Mouse (Mus musculus) mouse trophoblast stem cell (cell line): ENCODE measurements around the gene Gm3448.
"Not testable (repeated sequence)": the region's sequence is repeated elsewhere in the genome, so short reads cannot be mapped to it uniquely, and the experiment has no call there.

Experiments used
- in situ Hi-C, 2 experiments: fragments of 300-500 bp; cut with MseI, MboI; formaldehyde crosslinking; loops; 2 replicates in 1 of 2; 3 replicates in 1 of 2; pipeline ENCODE4 v1.15.1; 2025

Gm3448 gene

DNA sequence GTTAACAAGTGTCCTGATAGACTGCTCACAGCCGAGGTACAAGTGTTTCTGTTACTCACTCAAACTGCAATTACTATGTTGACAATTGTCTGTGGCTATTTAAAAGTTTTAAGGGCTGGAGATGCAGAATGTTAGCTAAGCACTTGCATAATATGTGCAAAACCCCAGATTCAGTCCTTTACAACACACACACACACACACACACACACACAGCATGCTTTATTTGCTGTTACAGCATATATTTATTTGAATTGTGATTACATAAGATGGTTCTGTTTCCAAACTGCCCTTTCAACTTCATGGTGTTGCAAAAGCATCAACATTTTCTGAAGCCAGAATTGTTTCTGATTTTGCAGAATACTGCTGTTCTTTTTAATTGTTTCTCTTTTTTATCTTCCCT is 9.0 kb upstream of the Gm3448 start:
- in situ Hi-C loops = loop anchor here (25.0 kb wide), 2 partner anchors 337 to 412 kb away; partner anchors contain the start of genes Dll1 (in 2 of the 2) and Fam120b (in 2 of the 2)

DNA sequence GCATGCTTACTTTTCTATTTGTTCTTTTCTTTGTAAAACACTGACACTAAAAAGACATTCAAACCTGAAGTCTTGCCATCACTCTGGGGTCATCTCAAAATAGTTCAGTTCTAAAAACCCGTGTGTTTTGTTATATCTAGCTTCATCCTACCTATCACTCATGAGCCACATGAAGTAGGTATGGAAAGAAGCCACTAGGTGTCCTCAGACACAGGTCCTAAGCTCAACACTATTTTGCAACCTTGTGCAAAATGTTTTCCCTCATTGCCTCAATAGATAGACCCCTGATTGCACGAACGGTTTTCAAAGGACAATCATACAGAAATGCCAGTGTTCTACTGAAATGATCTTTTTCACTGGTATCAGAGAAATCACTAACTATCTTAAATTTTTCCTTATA is 882 bp downstream of the Gm3448 start:
- in situ Hi-C loops = not testable (repeated sequence)

DNA sequence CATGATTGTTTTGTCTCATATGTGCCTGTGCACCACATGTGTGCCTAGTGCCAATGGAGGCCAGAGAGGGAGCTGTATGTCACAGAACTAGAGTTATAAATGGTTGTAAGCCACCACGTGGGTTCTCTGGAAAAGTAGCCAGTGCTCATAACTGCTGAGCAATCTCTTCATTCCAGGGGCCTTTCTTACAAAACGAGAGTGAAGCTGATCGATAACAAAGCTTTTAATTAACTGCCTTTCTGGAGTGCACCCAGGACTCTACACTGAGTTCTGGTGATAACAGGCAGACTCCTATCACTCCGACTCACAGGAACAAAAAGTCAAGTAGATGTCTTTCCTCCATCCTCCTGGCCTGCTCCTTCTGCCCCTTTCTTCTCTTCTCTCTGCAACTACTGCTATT is 9.9 kb downstream of the Gm3448 start:
- in situ Hi-C loops = not testable (repeated sequence)

DNA sequence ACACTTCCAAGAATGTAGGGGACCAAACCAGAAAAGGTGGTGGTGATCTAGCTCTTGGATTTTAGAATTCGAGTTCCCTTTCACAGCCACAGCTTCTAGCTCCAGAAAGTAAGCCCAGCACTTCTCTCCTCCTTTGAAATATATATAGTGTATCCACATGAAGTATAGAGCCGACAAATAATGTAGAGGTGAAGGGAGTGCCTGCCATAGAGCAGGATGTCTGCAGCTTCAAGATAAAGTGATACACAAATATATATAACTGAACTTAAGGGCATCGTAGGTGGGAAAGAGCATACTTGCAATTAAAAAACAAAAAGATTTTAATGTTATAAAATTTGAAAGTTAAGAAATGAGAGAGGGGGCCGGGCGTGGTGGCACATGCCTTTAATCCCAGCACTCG is 15.8 kb downstream of the Gm3448 start:
- in situ Hi-C loops = not testable (repeated sequence)

DNA sequence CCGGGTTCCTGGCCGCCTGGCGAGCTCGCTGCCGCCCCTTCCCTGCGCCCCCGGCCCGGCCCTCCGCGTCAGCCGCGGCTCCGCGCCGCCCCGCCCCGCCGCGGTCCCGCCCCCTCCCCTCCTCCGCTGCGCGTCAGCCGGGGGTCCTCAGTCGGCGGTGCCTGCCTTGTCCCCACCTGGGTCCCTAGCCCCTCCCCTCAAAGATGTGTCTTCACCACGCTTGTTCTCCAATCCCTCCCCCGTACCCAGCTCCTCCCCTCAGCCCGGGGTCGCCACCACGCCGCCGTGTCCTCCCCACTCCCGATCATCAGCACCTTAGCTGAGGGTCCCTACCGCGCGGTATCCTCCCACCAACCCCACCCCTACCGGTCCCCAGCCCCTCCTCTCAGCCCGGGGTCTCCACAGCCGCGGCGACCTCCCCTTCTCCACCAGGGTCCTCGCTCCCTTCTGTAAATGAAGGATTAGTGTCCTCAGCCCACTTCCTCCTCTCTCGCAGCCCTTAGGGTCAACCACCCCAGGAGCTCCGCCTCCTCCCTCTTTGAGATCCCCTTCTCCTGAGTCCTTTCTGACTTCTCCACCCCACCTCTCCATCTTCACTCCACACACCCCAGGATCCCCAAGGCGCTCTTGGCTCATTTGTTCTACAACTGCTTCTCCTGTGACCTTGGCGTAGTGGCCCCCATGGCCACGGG is 16.7 kb downstream of the Gm3448 start:
- in situ Hi-C loops = not testable (repeated sequence)

DNA sequence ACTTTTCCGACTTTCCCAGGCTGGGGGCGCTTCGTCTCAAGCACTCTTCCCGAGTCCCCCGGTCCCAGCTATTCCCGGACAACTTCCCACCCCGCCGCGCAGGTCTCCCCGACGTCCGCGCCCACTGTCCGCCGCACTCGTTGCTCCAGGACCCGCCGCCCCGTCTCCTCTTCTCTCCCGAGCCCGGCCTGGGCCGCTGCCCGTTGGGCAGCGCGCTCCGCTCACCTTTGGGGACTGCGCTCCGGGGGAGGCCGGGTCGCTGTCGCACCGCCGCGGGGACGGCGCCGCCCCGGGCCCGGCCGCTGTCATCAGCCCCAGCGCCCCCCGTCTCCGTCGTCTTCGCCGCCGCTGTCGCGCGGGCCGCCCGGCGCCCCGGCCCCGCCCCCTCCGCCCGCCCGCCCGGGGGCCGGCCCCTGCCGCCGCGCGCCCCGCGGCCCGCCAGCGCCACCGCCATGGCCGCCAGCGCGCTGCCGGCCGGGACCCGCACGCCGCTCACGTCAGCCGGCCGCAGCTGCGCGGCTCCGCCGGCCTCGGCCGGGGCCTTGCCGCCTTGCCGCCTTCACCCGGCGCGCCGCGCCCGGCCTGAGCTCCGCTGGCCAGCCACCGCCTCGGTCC is 17.4 kb downstream of the Gm3448 start:
- in situ Hi-C loops = not testable (repeated sequence)

DNA sequence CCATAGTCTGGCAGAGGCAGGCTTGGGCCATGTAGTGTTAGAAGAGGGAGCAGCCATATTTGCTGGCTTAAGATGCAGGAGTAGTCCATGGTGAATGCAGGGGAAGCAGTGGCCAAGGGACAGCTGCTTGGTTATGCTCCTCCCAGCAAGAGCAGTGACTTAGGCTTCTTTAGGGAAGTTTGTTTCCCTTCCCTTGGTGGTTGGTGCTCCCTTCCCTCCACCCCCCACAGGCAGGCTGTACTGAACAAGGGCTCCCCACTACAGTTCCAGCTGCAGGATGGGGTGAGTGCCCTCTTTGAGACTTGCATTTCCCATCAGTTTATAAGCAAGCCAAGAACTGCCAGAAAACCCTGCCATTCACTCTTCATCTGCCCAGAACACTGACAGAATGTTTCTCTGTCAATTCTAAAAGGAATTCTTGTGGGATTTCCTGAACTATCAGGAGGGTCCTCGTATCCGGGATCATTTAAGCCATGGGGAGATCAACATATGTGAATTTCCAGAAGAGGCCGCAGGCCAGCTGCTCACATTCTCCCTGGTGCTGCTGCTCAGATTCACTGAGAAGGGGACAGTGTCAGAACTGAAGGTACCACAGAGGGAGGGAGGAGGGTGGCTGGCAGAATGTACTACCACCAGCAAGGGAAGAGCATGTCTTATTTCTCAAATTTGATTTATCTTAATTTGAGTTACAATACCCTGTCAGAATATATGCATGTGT is 19.7 kb downstream of the Gm3448 start:
- in situ Hi-C loops = not testable (repeated sequence)

DNA sequence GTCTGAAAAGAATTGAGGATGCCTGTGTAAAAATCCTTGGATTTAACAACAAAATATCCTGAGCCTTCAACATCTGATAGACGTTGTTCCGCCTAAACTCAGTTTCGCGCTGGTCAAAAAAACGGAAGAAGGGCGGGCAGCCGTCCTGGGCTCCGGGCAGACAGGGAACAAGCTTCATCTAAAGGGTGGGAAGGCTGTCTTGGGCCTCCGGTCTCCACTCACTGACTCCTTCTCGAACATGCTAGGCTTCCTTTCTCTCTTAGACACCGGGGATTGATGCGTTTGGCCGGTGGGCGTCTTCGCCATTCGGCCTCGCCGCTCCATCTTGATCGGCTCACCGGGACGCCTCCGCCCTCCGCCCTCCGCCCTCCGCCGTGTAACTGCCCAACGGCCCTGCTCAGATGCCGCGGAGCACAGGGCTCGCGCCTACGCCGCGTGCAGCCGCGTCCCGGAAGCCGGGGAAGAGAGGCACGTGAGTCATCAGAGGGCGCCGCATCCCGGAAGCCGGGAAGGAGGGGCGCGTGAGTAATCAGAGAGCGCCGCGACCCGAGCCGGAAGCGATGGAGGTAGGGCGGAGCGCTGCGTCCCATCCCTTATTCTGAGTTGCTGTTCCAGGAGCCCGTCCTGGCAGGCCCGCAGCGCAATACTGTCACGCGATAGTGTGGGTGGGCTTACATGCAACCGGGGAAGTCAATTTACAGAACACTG is 31.5 kb downstream of the Gm3448 start, which contains the start of gene Gm3435:
Gm3435 (plus strand) TSS at position 471 of the 708 bp plus-strand sequence.
- in situ Hi-C loops = not testable (repeated sequence)

DNA sequence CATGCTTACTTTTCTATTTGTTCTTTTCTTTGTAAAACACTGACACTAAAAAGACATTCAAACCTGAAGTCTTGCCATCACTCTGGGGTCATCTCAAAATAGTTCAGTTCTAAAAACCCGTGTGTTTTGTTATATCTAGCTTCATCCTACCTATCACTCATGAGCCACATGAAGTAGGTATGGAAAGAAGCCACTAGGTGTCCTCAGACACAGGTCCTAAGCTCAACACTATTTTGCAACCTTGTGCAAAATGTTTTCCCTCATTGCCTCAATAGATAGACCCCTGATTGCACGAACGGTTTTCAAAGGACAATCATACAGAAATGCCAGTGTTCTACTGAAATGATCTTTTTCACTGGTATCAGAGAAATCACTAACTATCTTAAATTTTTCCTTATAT is 32.2 kb downstream of the Gm3448 start:
- in situ Hi-C loops = not testable (repeated sequence)

DNA sequence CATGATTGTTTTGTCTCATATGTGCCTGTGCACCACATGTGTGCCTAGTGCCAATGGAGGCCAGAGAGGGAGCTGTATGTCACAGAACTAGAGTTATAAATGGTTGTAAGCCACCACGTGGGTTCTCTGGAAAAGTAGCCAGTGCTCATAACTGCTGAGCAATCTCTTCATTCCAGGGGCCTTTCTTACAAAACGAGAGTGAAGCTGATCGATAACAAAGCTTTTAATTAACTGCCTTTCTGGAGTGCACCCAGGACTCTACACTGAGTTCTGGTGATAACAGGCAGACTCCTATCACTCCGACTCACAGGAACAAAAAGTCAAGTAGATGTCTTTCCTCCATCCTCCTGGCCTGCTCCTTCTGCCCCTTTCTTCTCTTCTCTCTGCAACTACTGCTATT is 41.3 kb downstream of the Gm3448 start:
- in situ Hi-C loops = not testable (repeated sequence)

DNA sequence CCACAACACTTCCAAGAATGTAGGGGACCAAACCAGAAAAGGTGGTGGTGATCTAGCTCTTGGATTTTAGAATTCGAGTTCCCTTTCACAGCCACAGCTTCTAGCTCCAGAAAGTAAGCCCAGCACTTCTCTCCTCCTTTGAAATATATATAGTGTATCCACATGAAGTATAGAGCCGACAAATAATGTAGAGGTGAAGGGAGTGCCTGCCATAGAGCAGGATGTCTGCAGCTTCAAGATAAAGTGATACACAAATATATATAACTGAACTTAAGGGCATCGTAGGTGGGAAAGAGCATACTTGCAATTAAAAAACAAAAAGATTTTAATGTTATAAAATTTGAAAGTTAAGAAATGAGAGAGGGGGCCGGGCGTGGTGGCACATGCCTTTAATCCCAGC is 47.2 kb downstream of the Gm3448 start:
- in situ Hi-C loops = not testable (repeated sequence)

DNA sequence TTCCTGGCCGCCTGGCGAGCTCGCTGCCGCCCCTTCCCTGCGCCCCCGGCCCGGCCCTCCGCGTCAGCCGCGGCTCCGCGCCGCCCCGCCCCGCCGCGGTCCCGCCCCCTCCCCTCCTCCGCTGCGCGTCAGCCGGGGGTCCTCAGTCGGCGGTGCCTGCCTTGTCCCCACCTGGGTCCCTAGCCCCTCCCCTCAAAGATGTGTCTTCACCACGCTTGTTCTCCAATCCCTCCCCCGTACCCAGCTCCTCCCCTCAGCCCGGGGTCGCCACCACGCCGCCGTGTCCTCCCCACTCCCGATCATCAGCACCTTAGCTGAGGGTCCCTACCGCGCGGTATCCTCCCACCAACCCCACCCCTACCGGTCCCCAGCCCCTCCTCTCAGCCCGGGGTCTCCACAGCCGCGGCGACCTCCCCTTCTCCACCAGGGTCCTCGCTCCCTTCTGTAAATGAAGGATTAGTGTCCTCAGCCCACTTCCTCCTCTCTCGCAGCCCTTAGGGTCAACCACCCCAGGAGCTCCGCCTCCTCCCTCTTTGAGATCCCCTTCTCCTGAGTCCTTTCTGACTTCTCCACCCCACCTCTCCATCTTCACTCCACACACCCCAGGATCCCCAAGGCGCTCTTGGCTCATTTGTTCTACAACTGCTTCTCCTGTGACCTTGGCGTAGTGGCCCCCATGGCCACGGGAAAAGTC is 48.1 kb downstream of the Gm3448 start:
- in situ Hi-C loops = not testable (repeated sequence)

DNA sequence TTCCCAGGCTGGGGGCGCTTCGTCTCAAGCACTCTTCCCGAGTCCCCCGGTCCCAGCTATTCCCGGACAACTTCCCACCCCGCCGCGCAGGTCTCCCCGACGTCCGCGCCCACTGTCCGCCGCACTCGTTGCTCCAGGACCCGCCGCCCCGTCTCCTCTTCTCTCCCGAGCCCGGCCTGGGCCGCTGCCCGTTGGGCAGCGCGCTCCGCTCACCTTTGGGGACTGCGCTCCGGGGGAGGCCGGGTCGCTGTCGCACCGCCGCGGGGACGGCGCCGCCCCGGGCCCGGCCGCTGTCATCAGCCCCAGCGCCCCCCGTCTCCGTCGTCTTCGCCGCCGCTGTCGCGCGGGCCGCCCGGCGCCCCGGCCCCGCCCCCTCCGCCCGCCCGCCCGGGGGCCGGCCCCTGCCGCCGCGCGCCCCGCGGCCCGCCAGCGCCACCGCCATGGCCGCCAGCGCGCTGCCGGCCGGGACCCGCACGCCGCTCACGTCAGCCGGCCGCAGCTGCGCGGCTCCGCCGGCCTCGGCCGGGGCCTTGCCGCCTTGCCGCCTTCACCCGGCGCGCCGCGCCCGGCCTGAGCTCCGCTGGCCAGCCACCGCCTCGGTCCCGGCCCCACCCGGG is 48.7 kb downstream of the Gm3448 start:
- in situ Hi-C loops = not testable (repeated sequence)

DNA sequence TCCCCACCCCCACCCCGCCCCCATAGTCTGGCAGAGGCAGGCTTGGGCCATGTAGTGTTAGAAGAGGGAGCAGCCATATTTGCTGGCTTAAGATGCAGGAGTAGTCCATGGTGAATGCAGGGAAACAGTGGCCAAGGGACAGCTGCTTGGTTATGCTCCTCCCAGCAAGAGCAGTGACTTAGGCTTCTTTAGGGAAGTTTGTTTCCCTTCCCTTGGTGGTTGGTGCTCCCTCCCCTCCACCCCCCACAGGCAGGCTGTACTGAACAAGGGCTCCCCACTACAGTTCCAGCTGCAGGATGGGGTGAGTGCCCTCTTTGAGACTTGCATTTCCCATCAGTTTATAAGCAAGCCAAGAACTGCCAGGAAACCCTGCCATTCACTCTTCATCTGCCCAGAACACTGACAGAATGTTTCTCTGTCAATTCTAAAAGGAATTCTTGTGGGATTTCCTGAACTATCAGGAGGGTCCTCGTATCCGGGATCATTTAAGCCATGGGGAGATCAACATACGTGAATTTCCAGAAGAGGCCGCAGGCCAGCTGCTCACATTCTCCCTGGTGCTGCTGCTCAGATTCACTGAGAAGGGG is 51.1 kb downstream of the Gm3448 start:
- in situ Hi-C loops = not testable (repeated sequence)

DNA sequence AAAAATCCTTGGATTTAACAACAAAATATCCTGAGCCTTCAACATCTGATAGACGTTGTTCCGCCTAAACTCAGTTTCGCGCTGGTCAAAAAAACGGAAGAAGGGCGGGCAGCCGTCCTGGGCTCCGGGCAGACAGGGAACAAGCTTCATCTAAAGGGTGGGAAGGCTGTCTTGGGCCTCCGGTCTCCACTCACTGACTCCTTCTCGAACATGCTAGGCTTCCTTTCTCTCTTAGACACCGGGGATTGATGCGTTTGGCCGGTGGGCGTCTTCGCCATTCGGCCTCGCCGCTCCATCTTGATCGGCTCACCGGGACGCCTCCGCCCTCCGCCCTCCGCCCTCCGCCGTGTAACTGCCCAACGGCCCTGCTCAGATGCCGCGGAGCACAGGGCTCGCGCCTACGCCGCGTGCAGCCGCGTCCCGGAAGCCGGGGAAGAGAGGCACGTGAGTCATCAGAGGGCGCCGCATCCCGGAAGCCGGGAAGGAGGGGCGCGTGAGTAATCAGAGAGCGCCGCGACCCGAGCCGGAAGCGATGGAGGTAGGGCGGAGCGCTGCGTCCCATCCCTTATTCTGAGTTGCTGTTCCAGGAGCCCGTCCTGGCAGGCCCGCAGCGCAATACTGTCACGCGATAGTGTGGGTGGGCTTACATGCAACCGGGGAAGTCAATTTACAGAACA is 62.8 kb downstream of the Gm3448 start, which contains the start of the genes 9030025P20Rik and Gm3417:
9030025P20Rik (plus strand) TSS at position 107 of the 677 bp plus-strand sequence.
Gm3417 (minus strand) TSS at position 429 of the 677 bp plus-strand sequence.
- in situ Hi-C loops = not testable (repeated sequence)

DNA sequence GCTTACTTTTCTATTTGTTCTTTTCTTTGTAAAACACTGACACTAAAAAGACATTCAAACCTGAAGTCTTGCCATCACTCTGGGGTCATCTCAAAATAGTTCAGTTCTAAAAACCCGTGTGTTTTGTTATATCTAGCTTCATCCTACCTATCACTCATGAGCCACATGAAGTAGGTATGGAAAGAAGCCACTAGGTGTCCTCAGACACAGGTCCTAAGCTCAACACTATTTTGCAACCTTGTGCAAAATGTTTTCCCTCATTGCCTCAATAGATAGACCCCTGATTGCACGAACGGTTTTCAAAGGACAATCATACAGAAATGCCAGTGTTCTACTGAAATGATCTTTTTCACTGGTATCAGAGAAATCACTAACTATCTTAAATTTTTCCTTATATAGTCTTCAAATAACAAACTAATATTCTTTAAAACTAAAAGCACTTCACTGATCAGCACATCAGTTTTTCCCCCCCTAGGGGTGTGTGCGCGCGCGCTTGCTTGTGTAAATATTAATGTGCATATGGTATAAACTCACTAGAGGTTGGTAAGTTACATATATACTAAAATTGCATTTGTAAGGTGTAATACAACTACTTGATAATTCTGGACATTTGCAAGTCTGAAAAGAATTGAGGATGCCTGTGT is 63.5 kb downstream of the Gm3448 start:
- in situ Hi-C loops = not testable (repeated sequence)

DNA sequence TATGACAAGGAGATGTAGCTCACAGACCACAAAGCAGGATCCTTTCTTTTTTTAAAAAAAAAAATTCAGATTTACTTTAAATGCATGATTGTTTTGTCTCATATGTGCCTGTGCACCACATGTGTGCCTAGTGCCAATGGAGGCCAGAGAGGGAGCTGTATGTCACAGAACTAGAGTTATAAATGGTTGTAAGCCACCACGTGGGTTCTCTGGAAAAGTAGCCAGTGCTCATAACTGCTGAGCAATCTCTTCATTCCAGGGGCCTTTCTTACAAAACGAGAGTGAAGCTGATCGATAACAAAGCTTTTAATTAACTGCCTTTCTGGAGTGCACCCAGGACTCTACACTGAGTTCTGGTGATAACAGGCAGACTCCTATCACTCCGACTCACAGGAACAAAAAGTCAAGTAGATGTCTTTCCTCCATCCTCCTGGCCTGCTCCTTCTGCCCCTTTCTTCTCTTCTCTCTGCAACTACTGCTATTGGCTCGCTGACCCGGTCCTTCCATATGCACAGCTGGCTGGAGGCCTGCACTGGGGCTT is 72.9 kb downstream of the Gm3448 start:
- in situ Hi-C loops = not testable (repeated sequence)

DNA sequence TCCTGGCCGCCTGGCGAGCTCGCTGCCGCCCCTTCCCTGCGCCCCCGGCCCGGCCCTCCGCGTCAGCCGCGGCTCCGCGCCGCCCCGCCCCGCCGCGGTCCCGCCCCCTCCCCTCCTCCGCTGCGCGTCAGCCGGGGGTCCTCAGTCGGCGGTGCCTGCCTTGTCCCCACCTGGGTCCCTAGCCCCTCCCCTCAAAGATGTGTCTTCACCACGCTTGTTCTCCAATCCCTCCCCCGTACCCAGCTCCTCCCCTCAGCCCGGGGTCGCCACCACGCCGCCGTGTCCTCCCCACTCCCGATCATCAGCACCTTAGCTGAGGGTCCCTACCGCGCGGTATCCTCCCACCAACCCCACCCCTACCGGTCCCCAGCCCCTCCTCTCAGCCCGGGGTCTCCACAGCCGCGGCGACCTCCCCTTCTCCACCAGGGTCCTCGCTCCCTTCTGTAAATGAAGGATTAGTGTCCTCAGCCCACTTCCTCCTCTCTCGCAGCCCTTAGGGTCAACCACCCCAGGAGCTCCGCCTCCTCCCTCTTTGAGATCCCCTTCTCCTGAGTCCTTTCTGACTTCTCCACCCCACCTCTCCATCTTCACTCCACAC is 79.7 kb downstream of the Gm3448 start:
- in situ Hi-C loops = not testable (repeated sequence)
